Mouse (Mus musculus) myocyte (in vitro differentiated cells): ENCODE data around the gene Slc24a3. TPM values are rescaled to one million over a fixed set of nuclear protein-coding genes. Genes with fewer than 3 reads are reported as not detected.

ENCODE experiments used
- H3K27me3 ChIP-seq: one replicate; pipeline ENCODE4 v1.6.1; 2011; ENCODE audit not compliant: control insufficient read depth, insufficient read depth, insufficient read length
- H3K36me3 ChIP-seq: one replicate; pipeline ENCODE4 v1.6.1; 2011; ENCODE audit not compliant: control insufficient read depth, insufficient read depth
- H3K4me2 ChIP-seq: one replicate; pipeline ENCODE4 v1.6.1; 2011; ENCODE audit warnings: low read depth, control low read depth
- H3K4me3 ChIP-seq: one replicate; pipeline ENCODE4 v1.5.1; 2011; ENCODE audit warnings: mild to moderate bottlenecking, control low read depth, moderate library complexity
- H3K79me2 ChIP-seq: one replicate; pipeline ENCODE4 v1.6.1; 2011; ENCODE audit not compliant: control insufficient read depth, insufficient read depth
- H3ac ChIP-seq: one replicate; pipeline ENCODE4 v1.6.1; 2011; ENCODE audit not compliant: control insufficient read depth, insufficient read length
- CEBPB ChIP-seq: IDR thresholded peaks from 2 replicates; pipeline ENCODE4 v1.6.1; 2011; ENCODE audit warnings: mild to moderate bottlenecking, moderate library complexity; ENCODE audit not compliant: poor library complexity, insufficient read depth, severe bottlenecking
- E2F4 ChIP-seq: IDR thresholded peaks from one replicate; pipeline ENCODE4 v1.6.1; 2011; ENCODE audit warnings: mild to moderate bottlenecking, control low read depth, moderate library complexity; ENCODE audit not compliant: insufficient read depth
- MAX ChIP-seq: IDR thresholded peaks from one replicate; pipeline ENCODE4 v1.6.1; 2011; ENCODE audit warnings: low read depth, mild to moderate bottlenecking, control low read depth
- MYOD1 ChIP-seq, 3 experiments: IDR thresholded peaks; one replicate each; pipeline ENCODE4 v1.6.1; 2011; ENCODE audit warnings: control low read depth in 2 of 3, low read depth in 2 of 3, mild to moderate bottlenecking in 2 of 3, moderate library complexity in 1 of 3; ENCODE audit not compliant: insufficient read length in 2 of 3, control insufficient read depth in 1 of 3
- MYOG ChIP-seq, 3 experiments: IDR thresholded peaks; one replicate each; pipeline ENCODE4 v1.6.1; 2011; ENCODE audit warnings: control low read depth in 2 of 3, low read depth in 2 of 3, mild to moderate bottlenecking in 2 of 3; ENCODE audit not compliant: insufficient read length in 2 of 3, control insufficient read depth in 1 of 3, insufficient read depth in 1 of 3
- POLR2A ChIP-seq: IDR thresholded peaks from one replicate; pipeline ENCODE4 v1.6.1; 2011; ENCODE audit warnings: low read depth, mild to moderate bottlenecking, control low read depth, moderate library complexity; ENCODE audit not compliant: insufficient read length
- POLR2AphosphoS2 ChIP-seq: IDR thresholded peaks from one replicate; pipeline ENCODE4 v1.6.1; 2011; ENCODE audit warnings: low read depth, control low read depth; ENCODE audit not compliant: insufficient read length
- REST ChIP-seq: IDR thresholded peaks from one replicate; pipeline ENCODE4 v1.6.1; 2011; ENCODE audit warnings: mild to moderate bottlenecking, control low read depth, moderate library complexity; ENCODE audit not compliant: insufficient read depth, insufficient read length
- SRF ChIP-seq: IDR thresholded peaks from one replicate; pipeline ENCODE4 v1.6.1; 2011; ENCODE audit warnings: low read depth; ENCODE audit not compliant: control insufficient read depth, insufficient read length
- TCF12 ChIP-seq: IDR thresholded peaks from one replicate; pipeline ENCODE4 v1.6.1; 2011; ENCODE audit warnings: mild to moderate bottlenecking, control low read depth; ENCODE audit not compliant: poor library complexity, insufficient read depth, severe bottlenecking
- TCF3 ChIP-seq: IDR thresholded peaks from one replicate; pipeline ENCODE4 v1.6.1; 2011; ENCODE audit warnings: low read depth, control low read depth; ENCODE audit not compliant: insufficient read length
- USF1 ChIP-seq: IDR thresholded peaks from one replicate; pipeline ENCODE4 v1.6.1; 2011; ENCODE audit warnings: low read depth, mild to moderate bottlenecking, control low read depth, moderate library complexity
- polyA plus RNA-seq: library from polyadenylated mRNA; unstranded; fragments of >200 nt; fragmentation: generic; extraction: Trizol; gene quantifications from one replicate; pipeline ENCODE4 v1.2.1, GENCODE M21; 2012; ENCODE audit warnings: missing spikeins

Slc24a3 gene
- polyA plus RNA-seq, 1 experiment = 4.8 TPM

GRCm38 (mm10) chr2:145585437-145585836 lies 417.9 kb downstream of the Slc24a3 start:
- H3K79me2 ChIP-seq = no peaks in the 10 kb centered on the region
- H3K4me2 ChIP-seq = no peak overlapping the region
- H3ac ChIP-seq = no peak overlapping the region
- no peak overlapping the region for H3K4me3 ChIP-seq
- no peak for TF ChIP-seq MAX
- TF ChIP-seq E2F4 = no peak
- TF ChIP-seq MYOG (IDR thresholded peaks at IDR 0.05; ENCODE audit: control insufficient read depth in 1 of 3, insufficient read depth in 1 of 3, insufficient read length in 2 of 3, low read depth in 2 of 3) = no peak
- no peak for TF ChIP-seq USF1
- TF ChIP-seq CEBPB = no peak
- no peak for TF ChIP-seq TCF12
- TF ChIP-seq SRF = no peak
- no peak for TF ChIP-seq TCF3
- TF ChIP-seq POLR2A = no peak
- no peaks in the 10 kb centered on the region for H3K36me3 ChIP-seq
- H3K27me3 ChIP-seq = no peaks in the 10 kb centered on the region

- no peaks in the 10 kb centered on the region for H3K36me3 ChIP-seq
- H3K4me2 ChIP-seq = no peak overlapping the region
- H3K79me2 ChIP-seq = no peaks in the 10 kb centered on the region
- H3ac ChIP-seq = no peak overlapping the region
- TF ChIP-seq MAX (no peak), CEBPB (no peak), SRF (no peak), MYOG (IDR thresholded peaks at IDR 0.05; ENCODE audit: control insufficient read depth in 1 of 3, insufficient read depth in 1 of 3, insufficient read length in 2 of 3, low read depth in 2 of 3) (no peak), TCF12 (no peak), REST (no peak), MYOD1 (IDR thresholded peaks at IDR 0.05; ENCODE audit: control insufficient read depth in 1 of 3, insufficient read length in 2 of 3, low read depth in 2 of 3) (no peak), POLR2A (no peak), E2F4 (no peak), TCF3 (no peak), POLR2AphosphoS2 (no peak), USF1 (no peak)
- H3K27me3 ChIP-seq = no peaks in the 10 kb centered on the region
- H3K4me3 ChIP-seq = no peak overlapping the region
These were observed 420.6 kb downstream of the Slc24a3 start for GRCm38 (mm10) chr2:145588009-145588737.

DNA sequence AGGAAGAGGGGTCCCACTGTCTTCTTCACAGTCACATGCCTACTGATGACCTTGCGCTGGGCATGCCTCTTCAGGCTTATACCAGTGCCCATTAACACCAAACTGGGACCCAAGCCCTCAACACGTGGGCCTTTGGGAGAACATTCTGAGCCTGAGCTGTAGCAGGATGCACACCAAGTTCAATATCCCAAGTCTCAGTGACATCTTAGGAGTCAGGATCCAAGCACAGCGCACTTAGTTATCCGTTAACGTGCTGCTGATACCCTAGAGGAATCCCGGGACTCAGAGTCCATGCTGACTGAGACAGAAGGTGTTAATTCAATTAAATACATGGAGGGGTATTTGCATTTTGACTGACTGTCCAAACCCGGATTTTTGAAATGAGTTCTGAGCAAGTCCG lies 424.3 kb downstream of the Slc24a3 start:
- Histone ChIP-seq H3ac (no peak overlapping the region), H3K4me2 (no peak overlapping the region), H3K27me3 (no peaks in the 10 kb centered on the region)

GRCm38 (mm10) chr2:145593649-145594347 lies 426.2 kb downstream of the Slc24a3 start:
- TF ChIP-seq MAX (no peak), E2F4 (no peak), TCF3 (no peak), CEBPB (no peak), POLR2A (no peak), USF1 (no peak), MYOD1 (IDR thresholded peaks at IDR 0.05; ENCODE audit: control insufficient read depth in 1 of 3, insufficient read length in 2 of 3, low read depth in 2 of 3) (no peak), REST (no peak)
- no peaks in the 10 kb centered on the region for H3K79me2 ChIP-seq
- H3K36me3 ChIP-seq = no peaks in the 10 kb centered on the region

More for the DNA sequence above, 424.3 kb downstream of the Slc24a3 start:
- Histone ChIP-seq H3K79me2 (no peaks in the 10 kb centered on the region), H3K36me3 (no peaks in the 10 kb centered on the region), H3K4me3 (no peak overlapping the region)
- no peak for TF ChIP-seq REST
- no peak for TF ChIP-seq TCF12
- TF ChIP-seq POLR2AphosphoS2 = no peak
- no peak for TF ChIP-seq MAX

GRCm38 (mm10) chr2:145597866-145598265 lies 430.3 kb downstream of the Slc24a3 start:
- TF ChIP-seq MYOD1 (IDR thresholded peaks at IDR 0.05; ENCODE audit: control insufficient read depth in 1 of 3, insufficient read length in 2 of 3, low read depth in 2 of 3) (no peak), MYOG (IDR thresholded peaks at IDR 0.05; ENCODE audit: control insufficient read depth in 1 of 3, insufficient read depth in 1 of 3, insufficient read length in 2 of 3, low read depth in 2 of 3) (no peak), MAX (no peak), SRF (no peak), POLR2AphosphoS2 (no peak), TCF3 (no peak), REST (no peak), E2F4 (no peak), CEBPB (no peak), USF1 (no peak), TCF12 (no peak), POLR2A (no peak)
- Histone ChIP-seq H3K27me3 (no peaks in the 10 kb centered on the region), H3K4me2 (no peak overlapping the region), H3K79me2 (no peaks in the 10 kb centered on the region), H3K36me3 (no peaks in the 10 kb centered on the region), H3K4me3 (no peak overlapping the region), H3ac (no peak overlapping the region)

More at GRCm38 (mm10) chr2:145593649-145594347, 426.2 kb downstream of the Slc24a3 start:
- no peak overlapping the region for H3K4me2 ChIP-seq
- no peaks in the 10 kb centered on the region for H3K27me3 ChIP-seq
- no peak overlapping the region for H3ac ChIP-seq
- no peak overlapping the region for H3K4me3 ChIP-seq
